12 mouse cellular contexts compared by ENCODE assay signal in the genomic region with DNA sequence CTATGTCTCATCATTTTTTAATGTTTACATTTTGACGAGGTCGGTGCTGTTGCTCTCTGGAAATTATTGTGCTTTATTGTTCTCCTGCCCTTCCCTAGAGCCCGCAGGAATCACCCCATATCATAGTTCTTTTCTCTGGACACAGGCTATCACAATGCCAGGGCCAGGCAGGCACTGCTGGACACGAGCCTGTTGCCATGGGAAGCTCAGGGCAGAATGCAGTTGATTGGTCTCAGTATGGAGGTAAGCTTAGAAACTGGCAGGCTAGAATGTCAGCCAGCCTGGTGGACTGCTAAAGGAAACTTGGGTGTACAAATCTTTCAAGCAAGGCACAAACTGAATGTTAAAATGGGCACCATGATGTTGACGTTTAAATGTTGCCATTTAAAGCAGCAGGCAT.
DNase-seq lines count a peak whose midpoint lies in the region; ATAC-seq and TF ChIP-seq lines count a peak whose summit lies in the region.
"Had no signal": no experiment of that assay in that cellular context is flagged by ENCODE, and none has a peak within 500 bp of the region (broad histone marks: within the 10 kb centered on the region; RNA-seq: fewer than 3 reads in every experiment).

No protein-coding gene starts in this region.

- TF ChIP-seq EP300 in heart, adult 2 months (IDR thresholded peaks at IDR 0.05; ENCODE audit: insufficient read depth, low read depth, low read length), result no peak
- TF ChIP-seq EP300 in heart, postnatal 0 days (IDR thresholded peaks at IDR 0.05; ENCODE audit: low read depth), result no peak

- H3K36me3 ChIP-seq in heart, adult 2 months (ENCODE audit: control insufficient read depth, insufficient read depth, low read length), result no peaks in the 10 kb centered on the region
- H3K36me3 ChIP-seq in heart, embryonic 12.5 days, result no peaks in the 10 kb centered on the region
- no peaks in the 10 kb centered on the region for H3K36me3 ChIP-seq in heart, postnatal 0 days (replicated peaks; ENCODE audit: control insufficient read depth, insufficient read depth, low read length)
- H3K36me3 ChIP-seq: embryonic facial prominence, embryonic 15.5 days; heart, embryonic 15.5 days; limb, embryonic 15.5 days had no signal

- 59% methylated on average over 5 of the region's 5 CpGs for WGBS in heart, adult 2 months
- WGBS in heart, embryonic 12.5 days, result 83% methylated on average over 5 of the region's 5 CpGs
- WGBS in heart, postnatal 0 days, result 68% methylated on average over 5 of the region's 5 CpGs

- H3K27me3 ChIP-seq in heart, adult 2 months (ENCODE audit: control insufficient read depth, insufficient read depth, low read length), result no peaks in the 10 kb centered on the region
- H3K27me3 ChIP-seq in heart, embryonic 12.5 days (replicated peaks), result no peaks in the 10 kb centered on the region
- H3K27me3 ChIP-seq in heart, postnatal 0 days (ENCODE audit: control insufficient read depth, insufficient read depth, low read length), result no peaks in the 10 kb centered on the region
- H3K27me3 ChIP-seq: embryonic facial prominence, embryonic 15.5 days; heart, embryonic 15.5 days; limb, embryonic 15.5 days had no signal

- H3K4me1 ChIP-seq in heart, adult 2 months (ENCODE audit: control insufficient read depth, insufficient read depth, low read length), result no peaks in the 10 kb centered on the region
- H3K4me1 ChIP-seq in heart, embryonic 12.5 days (replicated peaks), result no peaks in the 10 kb centered on the region
- no peaks in the 10 kb centered on the region for H3K4me1 ChIP-seq in heart, postnatal 0 days (ENCODE audit: control insufficient read depth, insufficient read depth)
- H3K4me1 ChIP-seq: embryonic facial prominence, embryonic 15.5 days; heart, embryonic 15.5 days; limb, embryonic 15.5 days had no signal

- no peak overlapping the region for H3K27ac ChIP-seq in heart, adult 2 months
- H3K27ac ChIP-seq in heart, embryonic 12.5 days (ENCODE audit: poor library complexity, severe bottlenecking), result no peak overlapping the region
- H3K27ac ChIP-seq in heart, postnatal 0 days (ENCODE audit: low read depth), result no peak overlapping the region
- H3K27ac ChIP-seq: embryonic facial prominence, embryonic 15.5 days; heart, embryonic 15.5 days; limb, embryonic 15.5 days had no signal

- ATAC-seq in heart, embryonic 12.5 days (ENCODE audit: insufficient number of reproducible peaks, low FRiP score), result no peak
- peak; percentile 27; the same call in 1 of the 2 replicates for ATAC-seq in heart, postnatal 0 days (ENCODE audit: insufficient read depth, low read depth)
- ATAC-seq: lung, postnatal 0 days had no signal

- H3K9me3 ChIP-seq in heart, embryonic 12.5 days (replicated peaks), result 0 out of 2 replicates have a peak, but pooled peaks cover 3% of the 10 kb centered on the region
- no peaks in the 10 kb centered on the region for H3K9me3 ChIP-seq in heart, postnatal 0 days (replicated peaks; ENCODE audit: control insufficient read depth, low read length)
- H3K9me3 ChIP-seq: embryonic facial prominence, embryonic 15.5 days; heart, embryonic 15.5 days; limb, embryonic 15.5 days had no signal

- no peaks in the 10 kb centered on the region for H3K79me2 ChIP-seq in heart, adult 2 months (replicated peaks; ENCODE audit: control insufficient read depth, insufficient read depth, low read length)

- H3K4me3 ChIP-seq in heart, adult 2 months, result no peak overlapping the region
- H3K4me3 ChIP-seq in heart, embryonic 12.5 days, result no peak overlapping the region
- H3K4me3 ChIP-seq in heart, postnatal 0 days (ENCODE audit: low read depth, low read length), result no peak overlapping the region
- H3K4me3 ChIP-seq: embryonic facial prominence, embryonic 15.5 days; heart, embryonic 15.5 days; limb, embryonic 15.5 days had no signal

- peak; percentile 24 for DNase-seq in heart, adult 2 months
- DNase-seq in right cerebral cortex, postnatal 10 days (ENCODE audit: low spot score in 2 of 2), result peak; percentile 51 to 61
- no peak for DNase-seq in right cerebral cortex, adult 2 months (ENCODE audit: low spot score in 2 of 2)
- peak; percentile 7 for DNase-seq in heart, postnatal 0 days (ENCODE audit: low spot score)
- no peak for DNase-seq in kidney, postnatal 10 days
- no peak for DNase-seq in kidney, adult 8-10 months
- DNase-seq: spleen, adult 18-20 months had no signal

- H3K4me2 ChIP-seq in heart, embryonic 12.5 days, result no peak overlapping the region
- no peak overlapping the region for H3K4me2 ChIP-seq in heart, postnatal 0 days (ENCODE audit: low read depth, low read length)
- H3K4me2 ChIP-seq: embryonic facial prominence, embryonic 15.5 days; heart, embryonic 15.5 days; limb, embryonic 15.5 days had no signal

- TF ChIP-seq CTCF in heart, adult 2 months (IDR thresholded peaks at IDR 0.05), result no peak
- no peak for TF ChIP-seq CTCF in heart, postnatal 0 days (IDR thresholded peaks at IDR 0.05; ENCODE audit: low read depth)

- intact Hi-C loops in heart, adult 2 months (cut with DNase I), result no loop called here

- TF ChIP-seq POLR2A in heart, adult 2 months (IDR thresholded peaks at IDR 0.05; ENCODE audit: insufficient read depth, low read depth, low read length), result no peak

- H3K9ac ChIP-seq in heart, adult 2 months (ENCODE audit: low read depth, low read length), result no peak overlapping the region
- no peak overlapping the region for H3K9ac ChIP-seq in heart, embryonic 12.5 days
- H3K9ac ChIP-seq in heart, postnatal 0 days (replicated peaks; ENCODE audit: low read depth, low read length), result no peak overlapping the region
- H3K9ac ChIP-seq: embryonic facial prominence, embryonic 15.5 days; heart, embryonic 15.5 days; limb, embryonic 15.5 days had no signal

Comparison
In these comparisons a context has a peak if more than half of its experiments do, and no peak if none do; other contexts are left out.
1. DNase-seq: peak in heart, adult 2 months (2 of 2), right cerebral cortex, postnatal 10 days (2 of 2) and heart, postnatal 0 days (single experiment); none in right cerebral cortex, adult 2 months (0 of 2), kidney, postnatal 10 days (single experiment) and kidney, adult 8-10 months (0 of 2).